Mouse (Mus musculus) Muller cell, postnatal 12 days (primary cell): ENCODE measurements at regions not wholly inside any gene's neighbourhood (a gene's known extent, or its start where the extent isn't known, plus 50 kb on each side); places are given as distances from the start of the nearest gene placed in this dataset.
A peak's percentile ranks its signal among the peaks of the same experiment; 100 is the strongest.
"Not testable (repeated sequence)": the region's sequence is repeated elsewhere in the genome, so short reads cannot be mapped to it uniquely, and the experiment has no call there.

Experiments used
- DNase-seq: peaks from one replicate; pipeline ENCODE4 v3.0.0-alpha.2; 2015; ENCODE audit errors: inconsistent ontology term

DNA sequence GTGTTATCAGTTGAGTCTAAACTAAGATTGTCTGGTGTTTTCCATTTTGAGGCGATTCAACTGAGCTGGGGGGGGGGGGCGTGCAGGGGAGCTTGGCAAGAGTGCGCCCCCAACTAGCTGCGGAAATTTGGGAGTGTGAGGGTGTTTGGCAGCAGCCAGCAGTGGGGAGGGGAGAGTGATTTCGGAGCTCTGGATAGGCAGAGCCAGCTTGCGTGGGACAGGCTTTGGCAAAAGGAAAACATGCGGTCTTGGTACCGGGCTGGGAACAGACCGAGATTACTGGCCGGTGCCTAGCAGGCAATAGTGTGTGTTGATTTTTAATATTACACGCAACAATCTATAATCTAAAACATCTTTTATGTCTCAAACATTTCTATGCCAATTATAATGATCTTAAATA is 199.4 kb upstream of the Cdk6 start:
- not testable (repeated sequence) for DNase-seq

DNA sequence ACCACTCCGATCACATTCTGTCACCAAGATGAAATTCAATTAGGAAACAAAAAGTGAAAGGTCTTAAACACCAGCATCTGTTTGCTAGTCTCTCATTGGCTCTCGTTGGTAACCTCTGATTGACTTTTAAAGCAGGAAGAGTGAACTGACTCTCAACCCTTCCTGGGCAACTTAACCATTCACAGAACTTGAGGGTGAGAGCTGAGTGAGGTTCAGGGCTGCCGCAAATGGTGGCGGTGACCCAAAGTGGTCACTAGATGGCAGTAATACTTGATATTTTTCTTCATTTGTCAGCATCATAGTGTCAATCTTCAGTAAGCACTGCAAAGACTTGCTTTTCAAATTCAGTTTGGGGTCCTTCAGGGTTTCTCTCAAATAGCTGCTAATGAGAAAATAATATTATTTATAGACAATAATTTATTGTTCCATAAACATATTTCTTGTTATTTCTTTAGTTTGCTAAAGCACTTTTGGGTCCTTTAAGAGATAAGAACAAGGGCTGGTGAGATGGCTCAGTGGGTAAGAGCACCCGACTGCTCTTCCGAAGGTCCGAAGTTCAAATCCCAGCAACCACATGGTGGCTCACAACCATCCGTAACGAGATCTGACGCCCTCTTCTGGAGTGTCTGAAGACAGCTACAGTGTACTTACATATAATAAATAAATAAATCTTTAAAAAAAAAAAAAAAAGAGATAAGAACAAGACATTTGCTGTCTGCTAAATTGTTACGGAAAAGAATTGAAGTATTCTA is 194.6 kb upstream of the Cdk6 start:
- DNase-seq = peak; percentile 7

DNA sequence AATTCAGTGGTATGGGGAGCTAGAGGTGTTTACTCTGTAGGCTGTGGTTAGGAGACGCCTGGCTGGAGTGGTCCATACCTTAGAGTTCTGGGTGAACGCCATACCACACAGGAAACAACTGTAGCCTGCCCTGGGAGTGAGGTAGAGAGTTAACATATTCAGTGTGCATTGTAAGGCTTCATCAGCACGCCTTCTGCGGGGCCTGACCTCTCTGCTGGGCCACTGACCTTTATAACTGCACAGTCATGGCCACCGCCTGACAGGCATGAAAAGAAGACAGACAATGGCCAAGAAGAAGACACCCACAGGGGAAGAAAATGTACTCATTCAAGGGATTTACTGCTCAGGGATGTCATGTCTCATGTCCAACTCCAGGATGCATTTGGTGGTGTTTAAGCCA is 191.4 kb upstream of the Cdk6 start:
- not testable (repeated sequence) for DNase-seq

DNA sequence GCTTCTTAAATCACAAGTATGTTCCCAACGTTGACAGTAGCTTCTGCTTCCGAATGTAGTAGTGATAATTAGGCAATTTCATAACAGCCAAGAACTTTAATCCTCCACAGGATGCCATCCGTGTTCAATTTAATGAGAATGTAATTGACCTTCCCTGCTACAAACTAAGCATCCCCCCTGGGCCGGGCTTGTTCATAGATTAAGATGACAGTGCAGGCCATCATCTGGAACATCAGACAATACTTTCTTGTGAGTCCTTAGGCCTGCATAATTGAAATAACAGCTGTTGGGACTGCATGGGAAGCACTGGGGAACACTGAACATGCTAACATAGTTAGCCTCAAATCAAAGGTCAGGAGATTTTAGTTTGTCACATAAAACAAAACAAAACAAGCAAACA is 190.5 kb upstream of the Cdk6 start:
- DNase-seq = peak; percentile 0

DNA sequence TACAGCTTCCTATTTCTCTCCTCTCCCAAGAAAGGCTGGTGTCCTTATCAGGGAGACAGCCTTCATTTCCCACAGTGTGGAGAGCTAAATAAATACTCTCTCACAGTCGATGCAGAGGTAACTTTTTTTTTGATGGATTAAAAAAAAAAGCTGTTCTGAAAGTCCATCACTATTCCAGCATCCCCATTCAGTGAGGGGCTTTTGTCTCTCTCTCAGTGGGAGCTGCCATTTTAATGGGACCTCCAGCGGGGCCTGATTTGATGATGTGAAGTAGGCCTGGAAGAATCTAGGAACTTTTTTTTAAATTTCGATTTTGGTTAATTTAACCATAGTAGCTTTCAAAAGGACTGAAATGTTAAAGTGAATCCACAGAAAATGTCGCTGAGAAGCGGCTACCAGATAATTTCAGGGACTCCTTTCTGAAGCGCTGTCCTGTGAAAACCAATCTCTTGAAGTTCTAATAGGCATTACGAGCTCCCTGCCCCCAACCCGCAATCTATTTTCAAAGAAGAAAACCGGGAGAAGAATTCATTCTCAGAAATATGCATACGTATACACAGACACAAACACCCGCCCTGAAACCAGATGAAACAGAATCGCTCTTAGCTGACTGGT is 189.6 kb upstream of the Cdk6 start:
- DNase-seq = peak; percentile 8

DNA sequence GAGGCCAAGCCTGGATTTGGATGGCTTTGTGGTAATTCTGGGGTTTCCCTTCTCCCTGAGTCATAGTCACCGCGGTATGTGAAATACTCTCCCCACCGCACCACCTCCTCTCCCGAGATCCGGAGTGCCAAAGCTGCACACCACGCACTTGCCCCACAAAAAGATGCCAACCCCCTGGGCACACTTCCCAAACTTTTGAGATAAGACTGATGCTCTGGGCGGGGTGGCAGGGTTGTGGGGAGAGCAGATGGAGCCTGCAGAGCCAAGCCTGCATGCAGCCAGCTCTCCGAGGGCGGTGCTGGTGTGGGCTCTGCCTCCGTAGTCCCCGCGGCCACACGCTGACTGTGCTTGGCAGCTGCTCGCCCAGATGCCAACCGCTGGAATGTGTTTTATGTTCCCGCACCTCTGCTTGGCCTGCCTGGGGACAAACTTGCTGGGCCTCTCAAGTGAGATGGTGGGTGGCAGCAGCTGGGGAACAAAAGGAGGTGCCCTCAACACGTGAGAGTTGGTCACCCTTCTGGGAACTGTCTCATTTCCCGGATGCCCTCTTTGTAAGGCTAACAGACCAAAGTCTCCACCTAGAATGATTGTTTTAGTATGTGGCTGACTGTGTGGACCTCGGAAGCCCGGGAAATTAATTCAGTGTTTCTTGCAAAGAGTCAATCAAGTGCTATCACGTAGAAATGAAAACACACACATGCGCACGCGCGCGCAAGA is 189.0 kb upstream of the Cdk6 start:
- DNase-seq = peak; percentile 96

DNA sequence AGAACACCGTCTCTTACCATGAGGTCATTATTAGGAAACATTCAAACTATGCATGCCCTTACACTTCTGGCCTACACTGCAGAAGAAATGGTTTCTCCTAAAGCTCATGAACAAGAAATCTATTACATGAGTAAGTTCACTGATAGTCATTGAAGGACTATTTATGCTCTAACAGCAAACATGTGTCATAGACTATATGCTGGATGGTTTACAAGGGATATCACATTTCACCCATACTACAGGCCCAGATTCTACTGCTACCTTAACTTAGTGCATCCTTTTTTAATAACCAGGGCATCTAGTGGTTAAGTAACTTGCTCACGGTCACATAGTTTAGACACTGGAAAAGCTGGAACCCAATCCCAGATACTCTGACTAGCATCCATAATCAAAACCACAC is 175.8 kb upstream of the Cdk6 start:
- DNase-seq = not testable (repeated sequence)

DNA sequence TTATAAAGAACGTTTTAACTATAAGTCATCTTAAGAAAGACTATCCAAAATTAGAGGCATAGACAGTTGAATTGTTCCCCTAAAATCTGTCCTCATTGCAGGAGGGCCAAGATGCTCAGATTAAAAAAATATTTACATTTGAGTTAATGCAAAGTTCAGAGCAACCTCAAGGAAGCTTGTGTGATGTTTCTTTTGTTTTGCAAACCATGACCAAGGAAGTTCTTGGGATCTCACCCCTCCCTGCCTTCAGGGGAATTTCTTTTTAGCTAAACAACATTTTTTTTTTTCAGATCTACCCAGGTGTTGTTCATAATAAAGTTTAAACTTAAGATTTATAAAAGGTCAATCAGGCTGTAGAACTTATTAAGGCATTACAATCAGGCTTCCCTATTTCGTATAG is 174.8 kb upstream of the Cdk6 start:
- not testable (repeated sequence) for DNase-seq

DNA sequence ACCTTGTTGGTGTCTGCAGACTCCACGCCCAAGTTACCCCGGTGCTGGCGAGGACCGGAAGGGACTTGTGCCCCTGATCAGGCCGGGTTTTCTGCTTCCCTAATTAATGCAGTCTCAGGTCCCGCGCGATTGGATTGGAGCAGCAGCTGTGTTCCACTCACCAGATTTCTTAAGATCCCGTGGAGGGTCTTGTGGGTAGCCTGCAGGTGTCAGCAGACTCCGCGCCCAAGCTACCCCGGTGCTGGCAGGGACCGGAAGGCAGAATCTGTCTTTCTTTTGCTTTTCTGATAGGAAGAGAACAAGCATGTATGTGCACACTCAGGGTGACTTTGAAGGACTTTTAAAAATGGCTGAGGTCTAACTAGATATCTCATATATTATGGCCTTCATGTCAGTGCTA is 147.7 kb upstream of the Cdk6 start:
- not testable (repeated sequence) for DNase-seq

DNA sequence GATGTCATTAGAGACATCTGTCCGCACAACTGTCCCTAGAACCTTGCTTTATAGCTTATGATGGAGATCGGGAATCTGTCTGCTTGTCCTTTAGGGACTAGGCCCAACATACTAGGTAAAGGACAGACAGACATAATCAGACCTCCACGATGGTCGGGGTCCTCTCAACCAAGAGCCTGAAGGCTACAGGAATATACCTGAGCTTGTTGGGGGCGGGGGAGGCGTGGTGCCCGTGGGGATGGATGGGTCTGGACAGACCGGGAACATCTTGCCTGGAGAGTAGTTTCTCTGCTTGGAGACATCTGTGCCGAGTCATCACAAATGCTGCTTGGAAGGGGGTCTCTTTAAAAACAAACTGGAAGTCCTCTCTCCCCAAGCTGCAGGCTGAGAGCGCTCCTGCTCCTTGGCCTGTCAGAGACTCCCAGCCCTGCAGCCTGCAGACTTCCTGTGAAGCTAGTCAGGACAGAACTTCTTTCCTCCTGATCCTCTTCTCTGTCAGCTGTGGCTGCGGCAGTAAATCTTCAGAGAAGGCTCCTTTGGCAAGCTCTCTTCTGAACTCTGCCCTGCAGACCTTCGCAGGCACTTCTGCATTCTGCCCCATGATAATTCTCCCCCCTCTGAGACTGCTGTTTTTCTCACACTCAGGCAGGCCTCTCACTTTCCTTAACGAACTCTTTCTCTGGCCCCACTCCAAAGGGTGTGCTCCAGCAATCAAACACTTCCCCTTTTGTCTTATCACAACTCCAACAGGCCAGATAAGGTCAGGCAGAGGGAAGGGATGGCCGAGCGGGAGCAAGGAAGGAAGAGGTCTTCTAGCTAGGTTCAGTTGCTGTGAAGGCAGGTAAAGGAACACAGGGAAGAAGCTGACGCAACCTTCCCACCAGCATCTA is 143.1 kb upstream of the Cdk6 start:
- DNase-seq = peak; percentile 7

DNA sequence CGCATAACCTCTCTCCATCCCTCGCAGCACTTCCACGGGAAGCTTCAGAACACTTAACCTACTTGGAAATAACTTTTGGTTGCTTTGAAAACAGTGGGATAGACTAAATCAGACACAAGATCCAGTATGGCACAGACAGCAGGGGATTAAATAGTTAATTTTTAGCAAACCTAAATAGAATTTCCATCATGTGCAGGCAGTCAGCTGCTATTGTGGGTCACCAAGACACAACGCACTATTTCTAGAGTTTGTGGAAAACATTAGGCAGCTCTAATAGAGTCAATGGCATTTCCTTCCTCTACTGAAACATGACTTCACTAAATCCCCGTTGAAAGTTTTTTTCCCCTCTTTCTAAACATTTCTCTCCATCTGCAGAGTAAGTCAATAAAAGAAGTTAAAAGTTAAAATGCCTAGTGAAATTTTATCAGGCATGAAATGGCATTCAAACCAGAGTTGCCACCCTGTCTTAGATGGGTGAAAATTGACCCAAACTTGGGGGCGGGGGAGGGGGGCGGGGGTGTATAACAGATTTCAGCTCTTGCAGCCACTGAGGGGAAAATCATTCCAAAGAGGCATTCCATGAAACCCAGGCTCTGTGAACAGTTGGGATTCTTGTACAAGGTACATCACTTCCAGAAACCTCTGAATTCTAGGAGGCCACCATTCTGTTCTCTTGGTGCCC is 142.3 kb upstream of the Cdk6 start:
- DNase-seq = not testable (repeated sequence)

DNA sequence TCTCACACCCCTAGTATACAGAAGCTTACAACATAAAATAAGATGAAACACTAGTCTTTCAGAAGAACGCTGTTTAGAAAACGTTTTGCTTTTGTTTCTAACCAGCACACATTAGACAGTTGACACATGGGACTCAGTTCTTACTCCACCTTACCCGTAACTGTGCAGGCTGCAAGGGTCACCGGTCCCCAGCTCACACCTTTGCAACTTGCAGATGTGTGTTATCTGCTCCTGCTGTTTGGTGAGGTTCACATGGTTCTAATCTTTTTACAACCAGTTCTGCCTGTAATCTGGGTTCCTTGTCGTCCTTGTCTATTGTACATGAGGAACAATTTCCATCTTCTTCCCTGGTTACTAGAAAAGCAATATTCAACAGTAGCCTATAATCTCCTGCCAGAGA is 135.1 kb upstream of the Cdk6 start:
- not testable (repeated sequence) for DNase-seq

DNA sequence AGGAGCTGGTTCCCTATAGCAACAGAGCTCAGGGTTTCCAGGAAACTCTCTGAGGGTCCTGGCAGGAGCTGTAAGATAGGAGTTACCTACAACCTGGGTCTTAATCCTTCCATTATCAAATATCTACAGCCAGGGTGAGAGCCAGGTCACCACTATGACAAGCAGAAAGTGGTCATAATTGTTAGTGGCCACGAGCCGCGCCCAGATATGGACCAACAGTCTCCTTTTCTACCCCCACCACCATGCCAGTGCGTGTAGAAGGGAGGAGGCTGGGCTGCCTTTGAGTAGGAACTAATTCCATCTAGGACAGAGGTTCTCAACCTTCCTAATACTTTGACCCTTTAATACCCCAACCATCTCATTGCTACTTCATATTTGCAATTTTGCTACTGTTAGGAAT is 133.0 kb upstream of the Cdk6 start:
- not testable (repeated sequence) for DNase-seq

DNA sequence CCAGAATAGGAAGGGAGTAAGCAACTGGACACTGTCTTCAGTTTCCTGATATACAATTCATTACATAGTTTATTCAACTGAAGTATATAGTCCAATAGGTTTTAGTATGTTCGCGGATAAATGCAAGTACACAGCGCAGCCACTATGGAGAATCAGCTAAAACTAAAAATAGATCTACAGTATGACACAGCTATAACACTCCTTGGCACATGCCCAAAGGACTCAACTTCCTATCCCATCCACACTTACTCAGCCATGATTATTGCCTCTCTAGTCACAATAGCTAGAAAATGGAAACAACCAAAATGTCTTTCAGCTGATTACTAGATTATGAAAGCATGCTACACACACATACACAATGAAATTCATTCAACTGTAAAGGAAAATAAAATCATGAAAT is 130.0 kb upstream of the Cdk6 start:
- no peak for DNase-seq

DNA sequence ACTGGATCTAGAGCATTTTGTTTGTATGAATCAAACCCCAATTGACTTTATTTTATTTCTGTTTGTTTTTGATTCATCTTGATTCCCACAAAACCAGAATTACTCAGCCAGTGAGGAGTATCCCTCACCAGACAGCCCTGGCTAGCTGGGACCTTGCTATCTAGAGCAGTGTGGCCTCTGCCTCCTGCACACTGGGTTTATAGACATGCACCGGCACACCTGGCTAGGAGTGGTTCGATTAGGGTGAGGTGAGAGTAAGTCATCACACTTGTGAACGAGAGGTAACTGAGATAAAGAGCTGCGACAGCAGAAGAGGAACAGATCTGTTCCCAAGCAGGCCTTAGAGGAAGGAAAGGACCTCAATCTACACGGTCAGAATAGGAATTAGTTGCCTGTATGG is 125.2 kb upstream of the Cdk6 start:
- DNase-seq = no peak

DNA sequence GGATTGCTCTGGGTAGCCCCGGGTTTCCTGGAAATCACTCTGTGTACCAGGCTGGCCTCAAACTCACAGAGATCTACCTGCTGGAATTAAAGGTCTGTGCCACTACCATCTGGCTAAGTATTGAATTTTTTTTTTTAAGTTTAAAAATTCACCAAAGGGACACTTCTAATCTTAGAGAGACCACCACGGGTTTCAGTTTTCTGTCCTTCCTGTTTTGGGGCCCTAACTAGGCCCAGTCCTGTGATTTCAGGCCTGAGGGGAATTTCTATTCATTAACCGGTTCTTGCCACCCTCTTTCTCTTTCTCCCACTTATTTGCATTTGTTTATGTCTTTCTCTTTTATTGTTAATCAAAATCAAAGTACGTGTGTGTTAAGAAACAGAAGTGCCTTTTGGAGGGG is 122.1 kb upstream of the Cdk6 start:
- DNase-seq = no peak

DNA sequence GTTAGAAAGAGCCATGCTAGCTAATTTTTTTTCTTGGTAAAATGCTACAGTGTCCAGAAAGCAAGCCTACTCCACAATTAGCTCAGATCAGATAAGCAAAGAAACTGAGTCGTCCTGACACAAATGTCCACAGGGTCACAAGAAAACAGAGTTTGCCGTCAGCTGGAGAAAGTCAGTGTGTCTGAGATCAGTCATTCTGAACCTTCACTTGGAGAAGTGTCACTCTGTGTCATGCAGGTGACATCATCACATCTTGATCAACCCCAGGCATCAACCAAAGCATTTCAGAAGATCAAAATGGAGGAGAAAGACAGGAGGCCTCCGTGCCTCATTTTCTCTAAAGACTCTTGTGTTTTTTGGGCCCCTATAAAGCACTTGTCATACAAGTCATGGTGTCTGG is 121.5 kb upstream of the Cdk6 start:
- DNase-seq = no peak

DNA sequence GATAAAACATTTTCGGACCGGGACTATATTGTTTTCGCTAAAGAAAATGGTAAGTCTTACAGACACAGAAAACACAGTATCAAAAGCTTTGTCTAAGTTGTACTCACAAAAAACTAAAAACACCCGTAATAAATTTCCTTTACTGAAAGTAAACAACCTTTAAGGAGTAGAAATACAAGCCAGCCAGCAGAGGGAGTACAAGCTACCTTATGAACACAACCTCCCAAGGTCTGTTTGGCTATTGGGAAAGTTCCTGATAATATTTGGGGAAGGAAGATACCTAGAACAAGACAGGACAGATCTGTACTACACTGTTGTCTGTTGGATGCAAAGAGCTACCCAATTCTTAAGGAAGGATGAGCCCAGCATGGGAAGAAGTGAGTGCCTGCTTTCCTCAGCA is 117.5 kb upstream of the Cdk6 start:
- peak; percentile 28 for DNase-seq

DNA sequence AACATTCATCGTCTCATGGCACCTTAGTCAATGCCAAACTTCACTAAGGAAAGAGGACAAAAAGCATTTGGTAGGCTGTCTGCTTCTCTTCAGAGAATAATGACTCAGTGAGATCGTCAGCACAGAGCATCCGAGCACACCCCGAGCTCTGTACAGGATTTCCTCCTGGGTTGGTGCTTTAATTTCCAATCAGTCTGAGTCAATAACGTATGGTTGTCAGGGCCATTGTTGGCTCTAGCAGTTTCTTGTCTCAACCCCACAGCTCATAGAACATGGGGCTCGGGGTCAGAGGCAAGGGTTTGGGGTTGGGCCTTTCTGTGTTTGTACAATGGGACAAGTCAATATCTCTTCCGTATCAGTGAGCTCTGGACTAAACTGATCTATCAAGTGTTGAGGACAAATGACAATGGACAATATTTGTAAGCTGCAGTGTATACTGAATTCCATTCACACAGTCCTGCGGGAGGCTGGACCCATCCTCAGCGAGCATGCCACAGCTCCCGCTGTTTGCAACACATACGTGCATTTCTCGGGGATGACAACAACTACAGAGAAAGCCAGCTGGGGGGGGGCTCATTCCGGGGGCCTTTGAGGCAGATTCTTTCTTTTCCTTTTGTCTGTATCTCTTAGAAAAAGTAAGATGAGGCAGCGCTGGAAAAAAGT is 116.8 kb upstream of the Cdk6 start:
- peak; percentile 26 for DNase-seq

DNA sequence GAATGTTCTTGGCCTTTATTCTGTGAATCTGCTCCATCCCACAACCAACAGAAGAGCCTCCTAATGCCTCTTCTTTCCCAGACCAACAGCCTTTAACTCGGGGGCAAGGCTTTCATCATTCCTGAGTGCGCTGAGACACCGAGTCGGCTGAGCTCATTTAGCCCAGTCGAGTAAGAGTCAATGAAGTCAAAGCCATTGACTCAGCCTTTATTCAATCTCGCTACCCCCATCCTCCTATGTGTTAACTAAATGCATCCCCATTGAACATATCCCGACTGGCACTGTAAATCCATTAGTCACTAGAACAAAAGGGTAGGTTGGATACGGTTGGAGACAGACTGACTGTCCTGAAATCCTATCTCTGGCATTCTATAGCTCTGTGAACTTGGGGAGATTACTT is 115.9 kb upstream of the Cdk6 start:
- DNase-seq = not testable (repeated sequence)

DNA sequence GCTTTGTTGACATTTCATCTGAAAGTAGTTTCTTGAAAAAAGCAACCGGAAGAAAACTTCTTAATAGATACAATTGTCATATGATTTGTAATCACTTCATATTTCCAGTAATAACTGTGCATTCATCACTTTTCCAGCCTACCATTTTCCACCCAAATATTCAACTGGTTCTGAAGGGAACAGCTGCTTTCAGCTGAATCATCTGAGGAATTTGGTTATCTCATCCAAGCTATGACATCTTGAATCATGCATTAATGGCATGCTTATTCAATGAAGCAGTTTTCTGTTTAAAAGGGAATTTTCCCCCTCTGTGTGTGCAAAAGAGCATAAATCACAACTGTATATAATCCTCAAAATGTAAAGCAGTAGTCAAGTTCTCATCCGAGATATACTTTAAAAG is 97.2 kb upstream of the Cdk6 start:
- DNase-seq = not testable (repeated sequence)
